Mouse (Mus musculus) gastrocnemius, postnatal 4 days (tissue): ENCODE data around the gene Il13ra1. TPM values are rescaled to one million over a fixed set of nuclear protein-coding genes. Genes with fewer than 3 reads are reported as not detected.

ENCODE experiments used
- DNase-seq, 2 experiments: peaks; one replicate each; pipeline ENCODE4 v3.0.0; 2021 to 2022; ENCODE audit warnings: low spot score in 2 of 2, mixed read lengths in 2 of 2
- total RNA-seq, 2 experiments: library from RNA; stranded (reverse); gene quantifications; 2 replicates each; pipeline ENCODE4 v1.2.3; 2021

Il13ra1 gene
- total RNA-seq, 2 experiments from 2014 or later: 8.4 to 11.0 TPM

DNA sequence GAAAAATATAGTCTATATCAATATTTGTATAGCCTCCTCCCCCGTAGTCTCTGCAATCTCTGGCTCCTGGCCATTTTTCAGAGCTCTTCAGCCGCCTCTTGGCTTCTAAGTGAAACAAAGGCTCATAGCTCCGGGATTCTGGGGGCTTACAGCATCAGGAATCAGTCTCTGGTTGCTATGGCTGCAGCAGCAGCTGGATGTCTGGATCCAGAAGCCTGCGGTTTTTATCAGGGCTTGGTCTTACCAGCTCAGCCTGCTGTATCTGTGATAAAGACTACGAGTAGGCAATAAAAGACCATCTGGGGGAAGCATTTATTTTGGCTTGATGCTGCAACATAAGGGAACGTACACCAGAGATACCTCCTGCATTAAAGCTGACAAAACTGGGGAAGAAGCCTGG is 82.0 kb downstream of the Il13ra1 start:
- no peak for DNase-seq

DNA sequence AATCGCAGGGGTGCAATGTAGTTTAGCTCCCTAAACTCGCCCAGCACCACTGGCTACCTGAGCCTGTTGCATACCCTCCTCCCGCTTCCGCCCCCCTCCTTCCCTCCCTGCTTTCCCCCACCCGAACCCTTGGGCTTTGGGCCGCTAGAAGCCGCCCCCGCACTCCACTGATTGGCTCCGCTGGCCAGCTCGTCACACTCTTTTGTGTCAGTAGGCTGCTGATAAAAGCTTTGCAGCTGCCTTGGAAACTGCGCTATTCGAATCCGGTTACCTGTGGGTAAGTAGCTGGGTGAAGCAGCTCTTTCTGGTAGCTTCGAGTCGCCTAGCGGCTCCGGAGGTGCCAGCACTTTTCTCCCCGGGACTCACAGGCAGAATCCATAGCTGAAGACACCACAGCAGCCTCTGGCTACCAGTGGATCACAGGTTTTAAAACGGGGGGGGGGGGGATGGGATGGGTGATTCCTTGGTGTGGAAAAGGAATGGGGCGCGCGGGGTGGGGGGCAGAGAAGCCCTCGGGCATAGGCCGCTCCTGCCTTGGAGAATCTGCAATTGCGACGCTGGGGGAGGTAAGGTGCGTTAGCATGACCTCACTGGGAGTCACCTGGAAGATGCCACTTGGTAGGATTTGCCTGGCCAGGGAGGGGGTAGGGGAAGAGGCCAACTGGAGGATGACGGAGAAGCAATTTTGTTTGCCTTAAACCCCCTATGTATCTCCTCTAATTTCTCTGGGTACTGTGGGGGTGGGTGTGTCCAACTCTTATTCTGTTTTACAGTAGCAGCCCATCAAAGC is 84.0 kb downstream of the Il13ra1 start, which contains the start of gene Zcchc12:
Zcchc12 (plus strand) TSS at position 169 of the 790 bp plus-strand sequence.
- DNase-seq: no peak

DNA sequence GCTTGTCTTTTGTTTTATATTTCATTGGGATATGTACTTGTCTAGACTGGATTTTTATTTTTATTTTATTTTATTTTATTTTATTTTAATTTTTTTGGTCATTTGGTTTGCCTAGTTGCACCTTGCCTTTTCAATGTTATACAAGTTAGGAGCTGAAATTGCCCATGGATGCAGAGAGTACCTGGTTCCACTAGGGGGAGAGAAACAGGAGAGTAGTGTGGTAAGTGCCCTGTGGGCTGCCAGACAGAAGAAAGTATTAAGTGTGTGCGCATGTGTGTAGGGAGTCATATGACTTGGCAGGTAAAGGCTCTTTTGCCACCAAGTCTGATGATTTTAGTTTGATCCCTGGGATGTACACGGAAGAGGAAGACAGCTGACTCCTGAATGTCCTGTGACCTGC is 97.6 kb downstream of the Il13ra1 start:
- no peak for DNase-seq

DNA sequence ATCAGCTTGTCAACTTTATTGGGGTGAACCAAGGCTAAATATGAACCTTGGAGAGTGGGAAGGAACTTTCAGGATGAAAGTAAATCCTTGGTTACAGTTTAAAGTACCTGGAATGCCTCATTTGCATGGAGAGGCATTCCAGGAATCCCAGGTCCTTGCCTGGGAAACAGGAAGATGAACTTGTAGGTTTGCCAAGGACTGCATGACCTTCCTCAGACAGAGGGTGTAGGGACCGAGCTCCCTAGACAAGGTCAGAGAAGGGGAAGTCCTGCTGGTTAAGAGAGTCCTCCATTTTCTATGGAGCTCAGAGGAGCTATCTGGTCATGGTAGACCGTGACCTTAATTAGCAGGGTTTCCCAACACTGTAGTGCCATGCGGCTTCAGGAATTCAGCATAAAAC is 99.3 kb downstream of the Il13ra1 start:
- DNase-seq: no peak

Other genes starting within 250 kb of the Il13ra1 start
- gene Dock11, start 223.3 kb upstream of the Il13ra1 start, total RNA-seq: 10 to 100 TPM; 25.1 to 27.9 TPM
- under 1 TPM in 1 of 2 experiments, not detected in 1; 0.16 TPM for gene Zcchc12, start 83.8 kb downstream of the Il13ra1 start, total RNA-seq
- 1 to 10 TPM; 3.2 to 4.6 TPM for gene Lonrf3, start 216.2 kb downstream of the Il13ra1 start, total RNA-seq